Mouse (Mus musculus) A20 (cell line): ENCODE results near the gene Tes3-ps.

Experiments used
- DNase-seq: peaks from one replicate; pipeline ENCODE4 v3.0.0-alpha.2; 2011; ENCODE audit warnings: low read depth, low spot score

Tes3-ps gene

GRCm38 (mm10) chr13:49492376-49493368 lies at the start of gene Tes3-ps:
Gene Tes3-ps, plus strand, starts transcription at chr13:49493318.
- DNase-seq: no peak

- DNase-seq: no peak
Observed at GRCm38 (mm10) chr13:49444451-49444850, 48.7 kb upstream of the Tes3-ps start.

- DNase-seq: peak; percentile 76
Observed at GRCm38 (mm10) chr13:49449318-49449749, 43.8 kb upstream of the Tes3-ps start.

- no peak for DNase-seq
Observed at GRCm38 (mm10) chr13:49460276-49460675, 32.8 kb upstream of the Tes3-ps start.

GRCm38 (mm10) chr13:49460692-49461414 lies 32.3 kb upstream of the Tes3-ps start:
- DNase-seq: no peak

GRCm38 (mm10) chr13:49461458-49462132 lies 31.5 kb upstream of the Tes3-ps start:
- DNase-seq: no peak

GRCm38 (mm10) chr13:49462921-49463320 lies 30.2 kb upstream of the Tes3-ps start:
- DNase-seq: no peak

GRCm38 (mm10) chr13:49465875-49466274 lies 27.2 kb upstream of the Tes3-ps start:
- no peak for DNase-seq

- no peak for DNase-seq
Observed at GRCm38 (mm10) chr13:49466393-49467075, 26.6 kb upstream of the Tes3-ps start.

- DNase-seq: peak; percentile 40
Observed at GRCm38 (mm10) chr13:49467585-49467984, 25.5 kb upstream of the Tes3-ps start.

GRCm38 (mm10) chr13:49469002-49469401 lies 24.1 kb upstream of the Tes3-ps start:
- DNase-seq: no peak

GRCm38 (mm10) chr13:49470319-49470718 lies 22.8 kb upstream of the Tes3-ps start:
- no peak for DNase-seq

- DNase-seq: no peak
Observed at GRCm38 (mm10) chr13:49470806-49471205, 22.3 kb upstream of the Tes3-ps start.

- DNase-seq: no peak
Observed at GRCm38 (mm10) chr13:49471981-49472675, 21.0 kb upstream of the Tes3-ps start.

- DNase-seq: no peak
Observed at GRCm38 (mm10) chr13:49472676-49473005, 20.5 kb upstream of the Tes3-ps start.

- no peak for DNase-seq
Observed at GRCm38 (mm10) chr13:49477887-49478286, 15.2 kb upstream of the Tes3-ps start.

GRCm38 (mm10) chr13:49478851-49479374 lies 14.2 kb upstream of the Tes3-ps start:
- DNase-seq: no peak

- DNase-seq: no peak
Observed at GRCm38 (mm10) chr13:49479399-49479798, 13.7 kb upstream of the Tes3-ps start.

GRCm38 (mm10) chr13:49480057-49480456 lies 13.1 kb upstream of the Tes3-ps start:
- DNase-seq: no peak

GRCm38 (mm10) chr13:49480551-49480950 lies 12.6 kb upstream of the Tes3-ps start:
- no peak for DNase-seq

GRCm38 (mm10) chr13:49485388-49485787 lies 7.7 kb upstream of the Tes3-ps start:
- DNase-seq: no peak
